Mouse (Mus musculus) ovary, postnatal 36 days (tissue): ENCODE measurements around the gene Nf2.
"Not testable (repeated sequence)": the region's sequence is repeated elsewhere in the genome, so short reads cannot be mapped to it uniquely, and the experiment has no call there.

ENCODE experiments used
- DNase-seq: peaks from one replicate; pipeline ENCODE4 v3.0.0; 2022; ENCODE audit warnings: low spot score, mixed read lengths

Gene Nf2

DNA sequence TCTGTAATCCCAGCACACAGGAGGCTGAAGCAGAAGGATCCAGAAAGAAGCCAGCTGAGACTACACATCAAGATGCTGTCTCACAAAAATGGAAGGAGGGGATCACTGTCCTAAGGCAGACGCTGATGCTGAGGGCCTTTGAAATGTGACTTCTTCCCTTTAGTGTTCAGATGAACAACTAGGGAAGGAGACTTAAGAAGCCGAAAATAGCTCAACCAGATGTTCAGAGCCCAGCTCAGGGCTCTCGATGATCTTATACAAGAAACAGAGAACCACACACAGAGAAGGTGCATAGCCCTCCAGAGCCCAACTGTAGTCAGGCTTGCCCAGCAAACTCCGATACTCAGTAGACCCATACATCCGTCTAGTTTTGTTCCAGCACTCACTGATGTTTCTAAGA is 12.0 kb downstream of the Nf2 start:
- no peak for DNase-seq

GRCm38 (mm10) chr11:4836755-4837154 is 12.6 kb downstream of the Nf2 start:
- peak; percentile 19 for DNase-seq

DNA sequence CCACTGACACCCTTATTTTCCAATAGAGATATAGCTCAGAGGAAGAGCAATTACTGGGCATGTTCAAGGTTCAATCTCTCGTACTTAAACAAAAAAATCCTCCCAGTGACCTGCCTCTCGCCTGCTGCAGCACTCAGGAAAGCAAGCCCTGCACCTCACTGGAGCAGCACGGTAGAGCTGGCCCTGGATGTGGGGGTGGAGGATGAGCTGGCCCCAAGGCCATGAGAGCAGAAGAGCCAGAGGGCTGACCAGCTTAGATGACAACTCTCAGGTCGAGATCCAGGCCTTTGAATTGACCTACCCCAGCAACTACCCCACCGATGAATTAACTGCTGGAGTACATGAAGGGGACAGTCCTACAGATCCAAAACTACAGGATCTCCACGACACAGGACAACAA is 13.9 kb downstream of the Nf2 start:
- DNase-seq = peak; percentile 33

GRCm38 (mm10) chr11:4833295-4833939 is 15.9 kb downstream of the Nf2 start:
- DNase-seq = no peak

DNA sequence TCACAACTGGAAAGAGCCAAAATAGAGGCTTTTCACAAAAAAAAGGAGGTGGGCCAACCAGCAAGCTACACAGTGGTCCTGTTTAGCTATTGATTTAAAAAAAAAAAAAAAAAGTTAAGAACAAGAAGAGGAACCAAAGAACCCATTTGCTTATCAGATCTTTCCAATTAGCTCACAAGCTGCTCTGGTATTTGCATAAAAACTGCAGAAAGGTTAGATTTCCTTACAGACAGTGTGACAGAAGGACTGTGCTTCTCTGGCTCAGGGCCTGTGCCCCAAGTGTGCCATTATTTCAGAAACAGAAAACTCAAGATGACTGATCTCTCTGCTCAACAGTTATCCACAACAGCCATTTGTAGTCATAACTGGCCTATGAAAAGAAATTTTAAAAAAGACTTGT is 18.3 kb downstream of the Nf2 start:
- no peak for DNase-seq

- DNase-seq = no peak
Observed at GRCm38 (mm10) chr11:4827916-4828315, 21.4 kb downstream of the Nf2 start.

GRCm38 (mm10) chr11:4827340-4827739 is 22.0 kb downstream of the Nf2 start:
- no peak for DNase-seq

GRCm38 (mm10) chr11:4826152-4826778 is 23.1 kb downstream of the Nf2 start:
- no peak for DNase-seq

DNA sequence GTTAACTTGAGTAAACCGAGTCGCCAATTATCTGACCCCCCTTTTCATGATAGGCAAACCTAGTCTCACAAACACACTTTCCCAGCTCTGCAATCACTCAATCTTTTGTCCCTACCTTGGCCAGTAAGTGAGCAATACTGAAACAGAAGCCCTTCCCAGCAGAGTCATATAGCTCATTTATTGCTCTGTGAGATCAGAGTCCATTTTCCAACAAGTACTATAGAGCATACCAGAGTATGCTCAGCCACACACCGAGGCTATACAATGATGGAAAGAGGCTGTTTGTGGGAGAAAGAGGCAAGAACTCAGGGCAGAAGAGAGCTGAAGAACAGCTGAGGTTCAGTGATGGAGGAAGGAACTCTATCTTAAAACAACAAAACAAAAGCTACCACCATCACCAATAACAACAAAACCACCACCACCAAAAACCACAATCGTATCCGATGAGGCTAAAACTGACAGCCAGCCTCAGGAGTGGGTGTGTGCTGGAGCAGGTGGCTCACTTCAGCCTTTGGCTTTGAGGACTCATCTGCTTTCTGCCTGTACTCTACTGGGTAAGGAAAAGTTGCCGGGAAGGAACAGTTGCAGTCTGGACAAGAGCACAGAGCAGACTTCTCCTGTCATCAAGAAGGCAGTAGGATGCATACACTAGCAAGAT is 25.6 kb downstream of the Nf2 start:
- no peak for DNase-seq

- not testable (repeated sequence) for DNase-seq
Observed at GRCm38 (mm10) chr11:4822446-4822842, 26.9 kb downstream of the Nf2 start.

DNA sequence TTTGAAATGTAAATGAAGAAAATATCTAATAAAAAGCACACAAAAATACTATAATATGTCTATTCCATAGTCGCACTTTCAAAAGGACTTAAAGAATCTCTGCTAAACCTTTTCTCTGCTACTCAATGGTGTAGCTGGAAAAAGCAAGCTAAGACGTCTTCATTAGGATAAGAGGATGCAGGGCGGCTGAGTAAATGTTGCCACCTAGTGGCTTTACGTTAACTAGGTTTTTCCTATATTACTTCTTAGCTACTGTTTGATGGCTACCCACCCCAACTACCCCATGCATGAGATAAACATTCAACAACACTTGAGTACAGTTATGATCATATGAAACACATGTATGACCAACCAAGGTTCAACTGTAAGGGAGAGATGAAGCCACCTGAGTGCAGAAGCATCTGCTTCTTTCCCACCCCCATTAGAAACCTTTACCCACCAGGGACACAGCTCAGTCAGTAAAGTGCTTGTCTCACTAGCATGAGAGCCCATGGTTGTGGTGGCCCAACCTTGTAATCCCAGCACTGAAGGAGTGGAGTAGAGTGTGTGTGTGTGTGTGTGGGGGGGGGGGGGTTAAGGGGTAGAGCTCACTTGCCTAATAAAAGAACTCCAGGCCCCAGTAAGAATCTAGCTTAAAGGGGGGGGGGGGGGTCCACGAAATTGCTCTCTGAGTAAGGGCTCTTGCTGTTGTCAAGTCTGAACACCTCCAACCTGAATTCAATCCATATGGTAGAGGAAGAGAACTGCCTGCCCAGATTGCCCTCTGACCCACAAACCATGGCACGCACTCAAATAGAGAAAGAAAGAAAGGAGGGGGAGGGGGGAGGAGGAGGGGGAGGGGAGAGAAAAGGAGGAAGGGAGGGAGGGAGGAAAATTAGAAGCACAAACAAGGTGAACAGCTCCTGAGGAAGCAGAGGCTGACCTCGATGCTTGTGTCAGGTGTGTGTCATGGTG is 27.6 kb downstream of the Nf2 start:
- DNase-seq = no peak

DNA sequence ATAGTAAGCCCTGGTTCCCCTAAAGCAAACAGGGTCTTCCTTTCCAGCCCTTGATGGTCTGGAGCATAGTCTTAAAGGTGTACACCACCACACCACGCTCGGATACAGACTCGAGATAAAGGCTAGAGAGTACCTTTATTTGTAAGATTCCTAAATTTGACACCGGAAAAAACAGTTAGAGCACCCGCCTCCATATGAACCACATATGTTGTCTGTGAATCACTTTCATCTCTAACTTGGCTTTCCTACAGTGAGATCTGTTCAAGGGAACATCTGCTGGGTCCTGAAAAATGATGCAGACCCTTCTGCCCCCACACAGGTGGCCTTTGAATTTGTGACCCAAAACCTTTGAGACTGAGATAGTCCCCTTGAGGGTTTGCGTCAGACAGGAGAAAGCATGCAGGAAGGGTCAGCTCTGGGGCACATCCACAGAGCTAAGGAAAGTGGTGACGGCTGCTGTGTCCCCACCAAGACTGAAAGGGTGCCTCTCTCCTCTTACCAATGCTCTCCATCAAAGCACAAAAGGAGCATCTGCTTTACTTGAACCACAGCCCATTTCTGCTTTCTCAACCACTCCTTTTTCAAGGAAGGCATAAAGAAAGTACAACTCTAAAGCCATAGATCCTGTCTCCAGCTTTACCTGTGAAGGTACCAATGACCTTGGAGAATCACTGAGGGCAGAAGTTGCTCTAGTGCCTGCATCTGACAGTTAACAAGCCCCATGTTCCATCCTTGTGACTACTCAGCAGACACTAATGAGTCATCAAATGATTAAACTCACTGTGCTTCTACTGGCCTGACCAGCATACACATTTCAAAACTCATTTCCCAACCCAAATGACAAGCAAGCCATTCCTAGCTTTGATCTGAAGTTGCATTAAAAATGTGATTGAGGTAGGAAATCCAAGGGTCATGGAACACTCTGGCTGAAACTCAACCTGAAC is 34.6 kb downstream of the Nf2 start:
- DNase-seq = no peak

GRCm38 (mm10) chr11:4808311-4808710 is 41.0 kb downstream of the Nf2 start:
- no peak for DNase-seq

DNA sequence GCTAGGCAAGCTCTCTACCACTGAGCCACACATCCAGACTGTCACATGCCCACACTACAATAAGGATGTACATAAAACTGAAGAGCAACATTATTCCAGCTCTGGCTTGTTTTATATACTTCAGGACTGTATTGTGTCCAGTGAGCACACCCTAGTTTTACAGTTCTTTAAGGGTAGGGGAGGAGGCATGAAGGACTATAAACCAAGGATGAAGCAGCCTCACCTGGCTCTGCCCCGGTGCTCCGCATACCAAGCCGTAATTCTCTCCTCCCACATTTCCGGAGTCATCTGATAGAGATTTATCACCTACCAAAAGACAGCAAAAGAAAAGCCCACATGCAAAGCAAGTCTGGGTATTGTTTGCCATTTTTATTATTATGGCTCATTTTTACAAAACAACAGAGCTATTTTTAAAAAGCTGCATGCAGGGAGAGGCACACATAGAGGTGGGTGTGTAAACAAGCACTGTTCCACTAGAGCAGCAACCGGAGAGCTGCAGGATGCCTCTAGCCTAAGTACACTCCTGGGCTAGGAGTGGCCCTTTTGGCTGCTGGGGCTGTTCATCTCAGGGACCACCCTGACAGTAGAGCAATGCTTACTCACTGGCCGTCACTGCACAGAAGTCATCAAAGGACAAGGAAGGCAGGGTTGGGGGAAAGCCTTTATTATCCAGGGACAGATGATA is 43.2 kb downstream of the Nf2 start:
- DNase-seq = no peak

- no peak for DNase-seq
Observed at GRCm38 (mm10) chr11:4804921-4805562, 44.3 kb downstream of the Nf2 start.

- DNase-seq = no peak
Observed at GRCm38 (mm10) chr11:4803951-4804350, 45.4 kb downstream of the Nf2 start.

GRCm38 (mm10) chr11:4803426-4803825 is 45.9 kb downstream of the Nf2 start:
- no peak for DNase-seq

DNA sequence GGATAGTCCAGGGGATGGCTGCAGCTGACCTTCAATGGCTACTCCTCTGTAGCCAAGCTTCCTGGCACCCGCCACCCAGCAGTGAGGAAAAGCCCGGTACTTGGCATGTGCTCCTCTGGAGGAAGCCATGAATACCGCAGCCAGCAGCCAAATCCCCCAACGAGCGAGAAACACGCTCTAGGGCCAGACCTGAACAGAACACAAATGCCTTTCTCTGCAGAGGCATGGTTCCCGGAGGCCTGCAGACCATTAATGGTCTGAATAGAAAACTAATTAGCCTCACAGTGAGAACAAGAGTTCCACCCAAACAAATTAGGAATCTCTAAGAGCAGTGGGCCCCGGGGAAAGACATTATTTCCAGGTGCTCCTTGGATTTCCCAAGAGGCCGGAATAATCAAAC is 46.3 kb downstream of the Nf2 start:
- DNase-seq = peak; percentile 19

GRCm38 (mm10) chr11:4802401-4802800 is 46.9 kb downstream of the Nf2 start:
- not testable (repeated sequence) for DNase-seq

- no peak for DNase-seq
Observed at GRCm38 (mm10) chr11:4800654-4801053, 48.7 kb downstream of the Nf2 start.
